Mouse (Mus musculus): Measurements from ENCODE around the gene Deup1. TPM values are rescaled to one million over a fixed set of nuclear protein-coding genes. Genes with fewer than 3 reads are reported as not detected.

Gene Deup1
- total RNA-seq, 2 experiments from 2014 or later = 0.29 to 0.49 TPM

- intact Hi-C loops (cut with DNase I) = no loop called here
- DNase-seq (ENCODE audit: low spot score in 2 of 2) = no peak
Measured at GRCm38 (mm10) chr9:15536861-15537426, 90.8 kb downstream of the Deup1 start.

GRCm38 (mm10) chr9:15535418-15535817, 92.3 kb downstream of the Deup1 start:
- no peak for DNase-seq (ENCODE audit: low spot score in 2 of 2)

GRCm38 (mm10) chr9:15534110-15534509, 93.6 kb downstream of the Deup1 start:
- intact Hi-C loops (cut with DNase I) = no loop called here
- DNase-seq (ENCODE audit: low spot score in 2 of 2) = no peak

More at GRCm38 (mm10) chr9:15535418-15535817, 92.3 kb downstream of the Deup1 start:
- intact Hi-C loops (cut with DNase I) = no loop called here

GRCm38 (mm10) chr9:15533336-15534070, 94.2 kb downstream of the Deup1 start:
- intact Hi-C loops (cut with DNase I) = no loop called here
- DNase-seq (ENCODE audit: low spot score in 2 of 2) = no peak

- no peak for DNase-seq (ENCODE audit: low spot score in 2 of 2)
- intact Hi-C loops (cut with DNase I) = no loop called here
Measured at GRCm38 (mm10) chr9:15531204-15531603, 96.5 kb downstream of the Deup1 start.

GRCm38 (mm10) chr9:15529965-15530320, 97.8 kb downstream of the Deup1 start:
- intact Hi-C loops (cut with DNase I) = no loop called here
- no peak for DNase-seq (ENCODE audit: low spot score in 2 of 2)

GRCm38 (mm10) chr9:15529275-15529964, 98.3 kb downstream of the Deup1 start:
- DNase-seq (ENCODE audit: low spot score in 2 of 2) = no peak
- intact Hi-C loops (cut with DNase I) = no loop called here

GRCm38 (mm10) chr9:15528368-15528767, 99.4 kb downstream of the Deup1 start:
- intact Hi-C loops (cut with DNase I) = no loop called here
- no peak for DNase-seq (ENCODE audit: low spot score in 2 of 2)

GRCm38 (mm10) chr9:15527846-15528245, 99.9 kb downstream of the Deup1 start:
- intact Hi-C loops (cut with DNase I) = no loop called here
- no peak for DNase-seq (ENCODE audit: low spot score in 2 of 2)

- intact Hi-C loops (cut with DNase I) = no loop called here
- no peak for DNase-seq (ENCODE audit: low spot score in 2 of 2)
Measured at GRCm38 (mm10) chr9:15526539-15526938, 101.2 kb downstream of the Deup1 start.

GRCm38 (mm10) chr9:15525246-15525645, 102.5 kb downstream of the Deup1 start:
- intact Hi-C loops (cut with DNase I) = no loop called here
- DNase-seq (ENCODE audit: low spot score in 2 of 2) = no peak

- intact Hi-C loops (cut with DNase I) = no loop called here
- no peak for DNase-seq (ENCODE audit: low spot score in 2 of 2)
Measured at GRCm38 (mm10) chr9:15523646-15524045, 104.1 kb downstream of the Deup1 start.

GRCm38 (mm10) chr9:15522887-15523286, 104.8 kb downstream of the Deup1 start:
- DNase-seq (ENCODE audit: low spot score in 2 of 2) = no peak
- intact Hi-C loops (cut with DNase I) = no loop called here

- intact Hi-C loops (cut with DNase I) = no loop called here
- DNase-seq (ENCODE audit: low spot score in 2 of 2) = no peak
Measured at GRCm38 (mm10) chr9:15522348-15522747, 105.4 kb downstream of the Deup1 start.

- DNase-seq (ENCODE audit: low spot score in 2 of 2) = no peak
- intact Hi-C loops (cut with DNase I) = no loop called here
Measured at GRCm38 (mm10) chr9:15517979-15518378, 109.8 kb downstream of the Deup1 start.

- DNase-seq (ENCODE audit: low spot score in 2 of 2) = no peak
- intact Hi-C loops (cut with DNase I) = no loop called here
Measured at GRCm38 (mm10) chr9:15516007-15516406, 111.7 kb downstream of the Deup1 start.

- intact Hi-C loops (cut with DNase I) = no loop called here
- DNase-seq (ENCODE audit: low spot score in 2 of 2) = no peak
Measured at GRCm38 (mm10) chr9:15512918-15513317, 114.8 kb downstream of the Deup1 start.

GRCm38 (mm10) chr9:15510557-15511310, 117.0 kb downstream of the Deup1 start:
- DNase-seq (ENCODE audit: low spot score in 2 of 2) = no peak
- intact Hi-C loops (cut with DNase I) = no loop called here
